Comparison of ENCODE assay signal across 11 mouse cellular contexts in the genomic region with DNA sequence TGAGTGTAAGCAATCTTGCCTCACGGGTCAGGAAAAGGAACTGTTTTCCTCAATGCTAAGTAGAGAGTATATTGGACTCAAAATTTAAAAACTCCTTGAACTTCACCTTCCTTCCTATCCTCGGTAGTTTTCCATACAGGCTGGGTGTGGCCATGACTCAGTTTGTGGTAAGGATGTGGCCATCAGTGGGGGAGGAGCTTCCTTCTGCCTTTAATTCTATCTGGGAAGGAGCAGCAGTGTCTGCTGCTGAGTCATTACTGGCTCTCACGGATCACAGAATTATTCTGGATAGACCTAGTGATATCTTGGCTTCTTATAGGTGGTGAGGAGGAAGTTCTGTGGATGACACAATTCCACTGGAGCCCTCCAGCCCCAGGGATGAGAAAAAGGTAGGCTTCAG. TPM values are rescaled to one million over a fixed set of nuclear protein-coding genes. Genes with fewer than 3 reads are reported as not detected.
DNase-seq lines count a peak whose midpoint lies in the region; ATAC-seq and TF ChIP-seq lines count a peak whose summit lies in the region.
"Had no signal": no experiment of that assay in that cellular context is flagged by ENCODE, and none has a peak within 500 bp of the region (broad histone marks: within the 10 kb centered on the region; RNA-seq: fewer than 3 reads in every experiment).

No protein-coding gene starts in this region.

- H3K4me1 ChIP-seq in embryonic facial prominence, embryonic 14.5 days (ENCODE audit: control insufficient read depth, insufficient read depth, low read length), result peaks cover 8% of the 10 kb centered on the region
- peaks cover 13% of the 10 kb centered on the region for H3K4me1 ChIP-seq in embryonic facial prominence, embryonic 10.5 days
- peaks cover 14% of the 10 kb centered on the region for H3K4me1 ChIP-seq in testis, adult 2 months (ENCODE audit: control insufficient read depth, insufficient read depth, low read length)
- peaks cover 15% of the 10 kb centered on the region; the same call in 1 of the 2 replicates for H3K4me1 ChIP-seq in small intestine, adult 2 months (ENCODE audit: control insufficient read depth, insufficient read depth, insufficient read length, low read length)
- H3K4me1 ChIP-seq in hindbrain, embryonic 12.5 days, result peaks cover 6% of the 10 kb centered on the region

- H3K9ac ChIP-seq in embryonic facial prominence, embryonic 14.5 days (ENCODE audit: low read depth, low read length), result no peak overlapping the region
- no peak overlapping the region for H3K9ac ChIP-seq in hindbrain, embryonic 12.5 days
- H3K9ac ChIP-seq: midbrain, embryonic 12.5 days had no signal

- no peak for TF ChIP-seq POLR2A in testis, adult 2 months (IDR thresholded peaks at IDR 0.05; ENCODE audit: control insufficient read depth, low read depth, low read length)
- no peak for TF ChIP-seq POLR2A in small intestine, adult 2 months (IDR thresholded peaks at IDR 0.05; ENCODE audit: low read depth, low read length)

- peaks cover 37% of the 10 kb centered on the region for H3K36me3 ChIP-seq in embryonic facial prominence, embryonic 14.5 days (ENCODE audit: control insufficient read depth, insufficient read depth, low read length)
- peaks cover 37% of the 10 kb centered on the region for H3K36me3 ChIP-seq in embryonic facial prominence, embryonic 10.5 days (replicated peaks)
- H3K36me3 ChIP-seq in testis, adult 2 months (ENCODE audit: control insufficient read depth, insufficient read depth, low read length), result no peaks in the 10 kb centered on the region; the same call in none of the 2 replicates
- peaks cover 12% of the 10 kb centered on the region for H3K36me3 ChIP-seq in small intestine, adult 2 months (ENCODE audit: control insufficient read depth, insufficient read depth, low read length)
- H3K36me3 ChIP-seq in hindbrain, embryonic 12.5 days, result peaks cover 37% of the 10 kb centered on the region

- no peak for ATAC-seq in embryonic facial prominence, embryonic 14.5 days (ENCODE audit: low read depth)
- ATAC-seq in common myeloid progenitor, adult 5-6 weeks (replicated peaks; ENCODE audit: low read depth, poor library complexity, severe bottlenecking), result peak; percentile 34
- no peak for ATAC-seq in hindbrain, embryonic 12.5 days (ENCODE audit: low FRiP score)
- ATAC-seq: hindbrain, postnatal 0 days had no signal

- H3K9me3 ChIP-seq in embryonic facial prominence, embryonic 14.5 days (ENCODE audit: control insufficient read depth, low read length), result no peaks in the 10 kb centered on the region
- no peaks in the 10 kb centered on the region for H3K9me3 ChIP-seq in embryonic facial prominence, embryonic 10.5 days
- no peaks in the 10 kb centered on the region for H3K9me3 ChIP-seq in hindbrain, embryonic 12.5 days (replicated peaks)
- H3K9me3 ChIP-seq: midbrain, embryonic 12.5 days had no signal

- TF ChIP-seq CTCF in testis, adult 2 months (IDR thresholded peaks at IDR 0.05; ENCODE audit: control insufficient read depth, insufficient read depth, insufficient replicate concordance, low read depth, low read length), result no peak
- TF ChIP-seq CTCF in small intestine, adult 2 months (IDR thresholded peaks at IDR 0.05; ENCODE audit: extremely low read depth, insufficient read length, insufficient replicate concordance, low read depth, low read length), result no peak

- H3K27me3 ChIP-seq in embryonic facial prominence, embryonic 14.5 days (replicated peaks; ENCODE audit: control insufficient read depth, insufficient read depth, low read length), result no peaks in the 10 kb centered on the region
- no peaks in the 10 kb centered on the region for H3K27me3 ChIP-seq in embryonic facial prominence, embryonic 10.5 days (replicated peaks; ENCODE audit: low read depth, poor library complexity, severe bottlenecking)
- no peaks in the 10 kb centered on the region for H3K27me3 ChIP-seq in testis, adult 2 months (ENCODE audit: control insufficient read depth, insufficient read depth, low read length)
- no peaks in the 10 kb centered on the region for H3K27me3 ChIP-seq in small intestine, adult 2 months (ENCODE audit: control insufficient read depth, insufficient read depth, low read length)
- H3K27me3 ChIP-seq in hindbrain, embryonic 12.5 days, result no peaks in the 10 kb centered on the region
- H3K27me3 ChIP-seq: midbrain, embryonic 12.5 days had no signal

- no peak overlapping the region for H3K4me2 ChIP-seq in embryonic facial prominence, embryonic 14.5 days (ENCODE audit: low read depth, low read length)
- H3K4me2 ChIP-seq in hindbrain, embryonic 12.5 days (replicated peaks), result no peak overlapping the region
- H3K4me2 ChIP-seq: midbrain, embryonic 12.5 days had no signal

- peak; percentile 26 for DNase-seq in embryonic facial prominence, embryonic 14.5 days (ENCODE audit: low spot score)
- no peak for DNase-seq in embryonic facial prominence, embryonic 10.5 days (ENCODE audit: low spot score)
- DNase-seq in testis, postnatal 14 days (ENCODE audit: low spot score), result no peak
- no peak for DNase-seq in kidney, adult 11 months
- DNase-seq: cerebellum, postnatal 10 days had no signal

- 34% methylated on average over 3 of the region's 3 CpGs for WGBS in embryonic facial prominence, embryonic 14.5 days
- WGBS in embryonic facial prominence, embryonic 10.5 days, result 41% methylated on average over 3 of the region's 3 CpGs
- WGBS in small intestine, adult 2 months, result 11% methylated on average over 3 of the region's 3 CpGs
- 35% methylated on average over 3 of the region's 3 CpGs for WGBS in hindbrain, embryonic 12.5 days

- peak overlapping the region; percentile 25; the same call in 1 of the 2 replicates for H3K27ac ChIP-seq in embryonic facial prominence, embryonic 14.5 days (replicated peaks; ENCODE audit: low read depth, low read length)
- H3K27ac ChIP-seq in embryonic facial prominence, embryonic 10.5 days (replicated peaks), result no peak overlapping the region
- no peak overlapping the region for H3K27ac ChIP-seq in testis, adult 2 months (ENCODE audit: control insufficient read depth, insufficient read depth, low read depth, low read length)
- peak overlapping the region; percentile 88 for H3K27ac ChIP-seq in small intestine, adult 2 months (ENCODE audit: insufficient read depth, low read depth, low read length)
- H3K27ac ChIP-seq in hindbrain, embryonic 12.5 days, result no peak overlapping the region
- H3K27ac ChIP-seq: hindbrain, postnatal 0 days; midbrain, embryonic 12.5 days had no signal

- no peak overlapping the region for H3K4me3 ChIP-seq in embryonic facial prominence, embryonic 14.5 days (ENCODE audit: low read depth, low read length)
- H3K4me3 ChIP-seq in embryonic facial prominence, embryonic 10.5 days, result no peak overlapping the region
- peak overlapping the region; percentile 30; the same call in 1 of the 2 replicates for H3K4me3 ChIP-seq in testis, adult 2 months (ENCODE audit: control insufficient read depth, low read depth, low read length)
- H3K4me3 ChIP-seq in small intestine, adult 2 months (ENCODE audit: low read depth, low read length), result no peak overlapping the region
- no peak overlapping the region for H3K4me3 ChIP-seq in hindbrain, embryonic 12.5 days
- H3K4me3 ChIP-seq: midbrain, embryonic 12.5 days had no signal

RNA-seq across cellular contexts. Expression of a gene that starts 2.8 kb away (rescaled TPM):
- polyA plus RNA-seq in embryonic facial prominence, embryonic 14.5 days (2014; fragmentation: Nextera tagmentation; extraction: Ambion mirVana), result 1,005 and 1,158 TPM in 2 replicates
- 2,716 and 3,081 TPM in 2 replicates for polyA plus RNA-seq in embryonic facial prominence, embryonic 10.5 days (2016; fragmentation: Nextera tagmentation; extraction: Ambion mirVana)
- 491 and 510 TPM in 2 replicates for polyA plus RNA-seq in testis, adult 2 months (2012; rRNA removed)
- 418 and 473 TPM in 2 replicates for total RNA-seq in common myeloid progenitor, adult 5-6 weeks (2017)
- polyA plus RNA-seq in small intestine, adult 2 months (2012; rRNA removed), result 513 and 1,082 TPM in 2 replicates
- 1,402 and 1,486 TPM in 2 replicates for polyA plus RNA-seq in hindbrain, embryonic 12.5 days (2016; fragmentation: Nextera tagmentation; extraction: Ambion mirVana)

RNA-seq across cellular contexts. Expression of a gene that starts 26.6 kb away (rescaled TPM):
- polyA plus RNA-seq in embryonic facial prominence, embryonic 14.5 days (2014; fragmentation: Nextera tagmentation; extraction: Ambion mirVana), result 4.5 and 5.4 TPM in 2 replicates
- polyA plus RNA-seq in embryonic facial prominence, embryonic 10.5 days (2016; fragmentation: Nextera tagmentation; extraction: Ambion mirVana), result 0.24 and 0.64 TPM in 2 replicates
- 14.5 and 17.9 TPM in 2 replicates for polyA plus RNA-seq in testis, adult 2 months (2012; rRNA removed)
- not detected in 2 replicates for total RNA-seq in common myeloid progenitor, adult 5-6 weeks (2017)
- polyA plus RNA-seq in small intestine, adult 2 months (2012; rRNA removed), result 4.6 and 6.4 TPM in 2 replicates
- 0.46 and 0.83 TPM in 2 replicates for polyA plus RNA-seq in hindbrain, embryonic 12.5 days (2016; fragmentation: Nextera tagmentation; extraction: Ambion mirVana)

RNA-seq across cellular contexts. Expression of a gene that starts 36.3 kb away (rescaled TPM):
- 29.1 and 32.2 TPM in 2 replicates for polyA plus RNA-seq in embryonic facial prominence, embryonic 14.5 days (2014; fragmentation: Nextera tagmentation; extraction: Ambion mirVana)
- polyA plus RNA-seq in embryonic facial prominence, embryonic 10.5 days (2016; fragmentation: Nextera tagmentation; extraction: Ambion mirVana), result 37.7 and 40.8 TPM in 2 replicates
- polyA plus RNA-seq in testis, adult 2 months (2012; rRNA removed), result 34.5 and 35.6 TPM in 2 replicates
- total RNA-seq in common myeloid progenitor, adult 5-6 weeks (2017), result 23.0 and 57.8 TPM in 2 replicates
- polyA plus RNA-seq in small intestine, adult 2 months (2012; rRNA removed), result 5.7 and 12.1 TPM in 2 replicates
- 127 TPM in 2 replicates for polyA plus RNA-seq in hindbrain, embryonic 12.5 days (2016; fragmentation: Nextera tagmentation; extraction: Ambion mirVana)

Comparison
In these comparisons a context has a peak if more than half of its experiments do, and no peak if none do; other contexts are left out.
1. H3K27ac ChIP-seq: peak in embryonic facial prominence, embryonic 14.5 days (single experiment) and small intestine, adult 2 months (single experiment); none in embryonic facial prominence, embryonic 10.5 days (single experiment), testis, adult 2 months (single experiment) and hindbrain, embryonic 12.5 days (single experiment).